Mouse (Mus musculus) cortical plate, adult 2 months (tissue): Measurements from ENCODE around the gene B830017H08Rik.

Experiments
- CTCF ChIP-seq: fragments of 200-500 bp; IDR thresholded peaks from 2 replicates; pipeline ENCODE4 v1.5.1; 2011; ENCODE audit warnings: mild to moderate bottlenecking, control low read depth, low read length; ENCODE audit not compliant: insufficient read depth; ENCODE audit errors: extremely low read depth
- POLR2A ChIP-seq: fragments of 200-500 bp; IDR thresholded peaks from 2 replicates; pipeline ENCODE4 v1.6.1; 2011; ENCODE audit warnings: mild to moderate bottlenecking, low read length, control low read depth; ENCODE audit not compliant: insufficient read depth; ENCODE audit errors: extremely low read depth

DNA sequence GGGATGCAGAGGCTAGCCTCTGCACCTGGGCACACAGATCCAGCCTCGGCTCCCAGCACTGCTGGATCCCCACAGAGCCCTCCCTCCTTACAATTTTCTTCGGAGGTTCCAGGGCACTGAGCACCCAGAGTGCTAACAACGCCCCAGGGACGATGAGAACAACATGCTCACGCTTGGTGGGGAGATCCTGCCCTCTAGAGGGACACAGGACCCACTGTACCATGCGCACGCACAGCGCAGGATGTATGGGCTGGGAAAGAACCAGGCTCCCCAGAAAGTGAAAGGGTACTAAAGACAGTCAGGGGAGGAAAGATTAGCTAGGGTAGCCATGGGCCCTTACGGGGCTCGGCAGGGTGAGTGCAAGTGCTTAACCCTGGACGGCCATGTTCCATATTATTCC is 1.1 kb upstream of the B830017H08Rik start:
- TF ChIP-seq CTCF: no peak
- TF ChIP-seq POLR2A: no peak
